Mouse (Mus musculus): ENCODE results near the gene Dhrs11. TPM values are rescaled to one million over a fixed set of nuclear protein-coding genes. Genes with fewer than 3 reads are reported as not detected.

The Dhrs11 gene
- polyA plus RNA-seq, 1 experiment from 2014 or later = 12.9 TPM

- ATAC-seq (ENCODE audit: insufficient number of reproducible peaks, insufficient read depth, low FRiP score, low read depth) = peak; percentile 66
- Histone ChIP-seq H3K4me3 (ENCODE audit: low read depth, low read length) (peak overlapping the region; percentile 78), H3K27me3 (ENCODE audit: control insufficient read depth, insufficient read depth, low read length) (no peaks in the 10 kb centered on the region), H3K27ac (ENCODE audit: low read length) (peak overlapping the region; percentile 89), H3K36me3 (ENCODE audit: control insufficient read depth, insufficient read depth, low read length) (no peaks in the 10 kb centered on the region), H3K9ac (replicated peaks; ENCODE audit: low read depth, low read length) (peak overlapping the region; percentile 73), H3K9me3 (ENCODE audit: control insufficient read depth, low read depth, low read length) (no peaks in the 10 kb centered on the region), H3K4me1 (ENCODE audit: control insufficient read depth, insufficient read depth, low read length) (no peaks in the 10 kb centered on the region), H3K4me2 (replicated peaks; ENCODE audit: low read depth, low read length) (peak overlapping the region; percentile 99)
- under 1% methylated on average over 39 of the region's 39 CpGs for WGBS
Observed at GRCm38 (mm10) chr11:84818085-84818960, 10.5 kb downstream of the Dhrs11 start.

- Histone ChIP-seq H3K4me1 (ENCODE audit: control insufficient read depth, insufficient read depth, low read length) (no peaks in the 10 kb centered on the region), H3K27ac (ENCODE audit: low read length) (no peak overlapping the region), H3K36me3 (ENCODE audit: control insufficient read depth, insufficient read depth, low read length) (no peaks in the 10 kb centered on the region), H3K4me2 (replicated peaks; ENCODE audit: low read depth, low read length) (no peak overlapping the region), H3K4me3 (ENCODE audit: low read depth, low read length) (no peak overlapping the region), H3K27me3 (ENCODE audit: control insufficient read depth, insufficient read depth, low read length) (no peaks in the 10 kb centered on the region), H3K9ac (replicated peaks; ENCODE audit: low read depth, low read length) (no peak overlapping the region), H3K9me3 (ENCODE audit: control insufficient read depth, low read depth, low read length) (no peaks in the 10 kb centered on the region)
- 79% methylated on average over 6 of the region's 6 CpGs for WGBS
- no peak for ATAC-seq (ENCODE audit: insufficient number of reproducible peaks, insufficient read depth, low FRiP score, low read depth)
Observed at GRCm38 (mm10) chr11:84817362-84817761, 11.4 kb downstream of the Dhrs11 start.

- Histone ChIP-seq H3K36me3 (ENCODE audit: control insufficient read depth, insufficient read depth, low read length) (no peaks in the 10 kb centered on the region), H3K4me1 (ENCODE audit: control insufficient read depth, insufficient read depth, low read length) (no peaks in the 10 kb centered on the region), H3K4me3 (ENCODE audit: low read depth, low read length) (no peak overlapping the region), H3K4me2 (replicated peaks; ENCODE audit: low read depth, low read length) (no peak overlapping the region), H3K9ac (replicated peaks; ENCODE audit: low read depth, low read length) (no peak overlapping the region), H3K9me3 (ENCODE audit: control insufficient read depth, low read depth, low read length) (no peaks in the 10 kb centered on the region), H3K27me3 (ENCODE audit: control insufficient read depth, insufficient read depth, low read length) (no peaks in the 10 kb centered on the region), H3K27ac (ENCODE audit: low read length) (no peak overlapping the region)
- WGBS = 54% methylated on average over 13 of the region's 13 CpGs
- ATAC-seq (ENCODE audit: insufficient number of reproducible peaks, insufficient read depth, low FRiP score, low read depth) = no peak
Observed at GRCm38 (mm10) chr11:84813724-84814510, 14.9 kb downstream of the Dhrs11 start.

- H3K9ac ChIP-seq (replicated peaks; ENCODE audit: low read depth, low read length) = no peak overlapping the region
- H3K9me3 ChIP-seq (ENCODE audit: control insufficient read depth, low read depth, low read length) = no peaks in the 10 kb centered on the region
- no peaks in the 10 kb centered on the region for H3K27me3 ChIP-seq (ENCODE audit: control insufficient read depth, insufficient read depth, low read length)
- H3K4me1 ChIP-seq (ENCODE audit: control insufficient read depth, insufficient read depth, low read length) = no peaks in the 10 kb centered on the region
- H3K27ac ChIP-seq (ENCODE audit: low read length) = no peak overlapping the region
- WGBS = 85% methylated on average over 4 of the region's 4 CpGs
- no peak overlapping the region for H3K4me3 ChIP-seq (ENCODE audit: low read depth, low read length)
- no peak for ATAC-seq (ENCODE audit: insufficient number of reproducible peaks, insufficient read depth, low FRiP score, low read depth)
- H3K4me2 ChIP-seq (replicated peaks; ENCODE audit: low read depth, low read length) = no peak overlapping the region
- no peaks in the 10 kb centered on the region for H3K36me3 ChIP-seq (ENCODE audit: control insufficient read depth, insufficient read depth, low read length)
Observed at GRCm38 (mm10) chr11:84804373-84804772, 24.4 kb downstream of the Dhrs11 start.

- Histone ChIP-seq H3K4me2 (replicated peaks; ENCODE audit: low read depth, low read length) (no peak overlapping the region), H3K9me3 (ENCODE audit: control insufficient read depth, low read depth, low read length) (no peaks in the 10 kb centered on the region), H3K36me3 (ENCODE audit: control insufficient read depth, insufficient read depth, low read length) (no peaks in the 10 kb centered on the region), H3K27ac (ENCODE audit: low read length) (no peak overlapping the region), H3K9ac (replicated peaks; ENCODE audit: low read depth, low read length) (no peak overlapping the region), H3K4me3 (ENCODE audit: low read depth, low read length) (no peak overlapping the region), H3K4me1 (ENCODE audit: control insufficient read depth, insufficient read depth, low read length) (no peaks in the 10 kb centered on the region), H3K27me3 (ENCODE audit: control insufficient read depth, insufficient read depth, low read length) (no peaks in the 10 kb centered on the region)
- ATAC-seq (ENCODE audit: insufficient number of reproducible peaks, insufficient read depth, low FRiP score, low read depth) = 0 out of 2 replicates have a peak, but pooled peaks have one; percentile 18
- 20% methylated on average over 21 of the region's 21 CpGs for WGBS
Observed at GRCm38 (mm10) chr11:84797627-84798353, 31.0 kb downstream of the Dhrs11 start.

- Histone ChIP-seq H3K9ac (replicated peaks; ENCODE audit: low read depth, low read length) (no peak overlapping the region), H3K4me2 (replicated peaks; ENCODE audit: low read depth, low read length) (no peak overlapping the region), H3K27ac (ENCODE audit: low read length) (no peak overlapping the region), H3K4me3 (ENCODE audit: low read depth, low read length) (no peak overlapping the region), H3K4me1 (ENCODE audit: control insufficient read depth, insufficient read depth, low read length) (no peaks in the 10 kb centered on the region), H3K27me3 (ENCODE audit: control insufficient read depth, insufficient read depth, low read length) (no peaks in the 10 kb centered on the region), H3K36me3 (ENCODE audit: control insufficient read depth, insufficient read depth, low read length) (no peaks in the 10 kb centered on the region), H3K9me3 (ENCODE audit: control insufficient read depth, low read depth, low read length) (no peaks in the 10 kb centered on the region)
- WGBS = 39% methylated on average over 10 of the region's 10 CpGs
- no peak for ATAC-seq (ENCODE audit: insufficient number of reproducible peaks, insufficient read depth, low FRiP score, low read depth)
Observed at GRCm38 (mm10) chr11:84797026-84797425, 31.8 kb downstream of the Dhrs11 start.

- no peaks in the 10 kb centered on the region for H3K36me3 ChIP-seq (ENCODE audit: control insufficient read depth, insufficient read depth, low read length)
- no peaks in the 10 kb centered on the region for H3K27me3 ChIP-seq (ENCODE audit: control insufficient read depth, insufficient read depth, low read length)
- 9% methylated on average over 17 of the region's 17 CpGs for WGBS
- no peaks in the 10 kb centered on the region for H3K4me1 ChIP-seq (ENCODE audit: control insufficient read depth, insufficient read depth, low read length)
- H3K4me2 ChIP-seq (replicated peaks; ENCODE audit: low read depth, low read length) = 0 out of 2 replicates have a peak overlapping the region, but pooled peaks have one; percentile 2
- no peak overlapping the region for H3K27ac ChIP-seq (ENCODE audit: low read length)
- ATAC-seq (ENCODE audit: insufficient number of reproducible peaks, insufficient read depth, low FRiP score, low read depth) = peak; percentile 63; the same call in 1 of the 2 replicates
- no peak overlapping the region for H3K9ac ChIP-seq (replicated peaks; ENCODE audit: low read depth, low read length)
- H3K9me3 ChIP-seq (ENCODE audit: control insufficient read depth, low read depth, low read length) = no peaks in the 10 kb centered on the region
- no peak overlapping the region for H3K4me3 ChIP-seq (ENCODE audit: low read depth, low read length)
Observed at GRCm38 (mm10) chr11:84794496-84795113, 34.2 kb downstream of the Dhrs11 start.

GRCm38 (mm10) chr11:84793545-84793944 lies 35.2 kb downstream of the Dhrs11 start:
- Histone ChIP-seq H3K9ac (replicated peaks; ENCODE audit: low read depth, low read length) (no peak overlapping the region), H3K27ac (ENCODE audit: low read length) (no peak overlapping the region), H3K36me3 (ENCODE audit: control insufficient read depth, insufficient read depth, low read length) (no peaks in the 10 kb centered on the region), H3K9me3 (ENCODE audit: control insufficient read depth, low read depth, low read length) (no peaks in the 10 kb centered on the region), H3K27me3 (ENCODE audit: control insufficient read depth, insufficient read depth, low read length) (no peaks in the 10 kb centered on the region), H3K4me3 (ENCODE audit: low read depth, low read length) (no peak overlapping the region), H3K4me2 (replicated peaks; ENCODE audit: low read depth, low read length) (no peak overlapping the region), H3K4me1 (ENCODE audit: control insufficient read depth, insufficient read depth, low read length) (no peaks in the 10 kb centered on the region)
- no peak for ATAC-seq (ENCODE audit: insufficient number of reproducible peaks, insufficient read depth, low FRiP score, low read depth)

All from stomach, embryonic 14.5 days (tissue).